Mouse (Mus musculus) gastrocnemius, postnatal 36 days (tissue): ENCODE results near the gene Wdr46. TPM values are rescaled to one million over a fixed set of nuclear protein-coding genes. Genes with fewer than 3 reads are reported as not detected.

Experiments
- DNase-seq, 2 experiments: peaks; one replicate each; pipeline ENCODE4 v3.0.0; 2022
- intact Hi-C: fragments of 180-260 bp; cut with DNase I; formaldehyde crosslinking; loops from one replicate; pipeline ENCODE4 v1.15.1; 2025
- total RNA-seq, 2 experiments: library from RNA; stranded (reverse); gene quantifications; 2 replicates each; pipeline ENCODE4 v1.2.3; 2021

The Wdr46 gene
- total RNA-seq, 2 experiments from 2014 or later: 8.4 to 9.7 TPM

- intact Hi-C loops: no loop called here
- no peak for DNase-seq
Measured at GRCm38 (mm10) chr17:33926207-33926932, 14.1 kb upstream of the Wdr46 start.

GRCm38 (mm10) chr17:33928251-33928947, 12.1 kb upstream of the Wdr46 start:
- no peak for DNase-seq
- intact Hi-C loops: no loop called here

GRCm38 (mm10) chr17:33929371-33930279, 10.8 kb upstream of the Wdr46 start, which contains the start of gene Rgl2:
Rgl2 (plus strand) TSS chr17:33929543.
- intact Hi-C loops: no loop called here
- DNase-seq: peak; percentile 87 to 90

DNA sequence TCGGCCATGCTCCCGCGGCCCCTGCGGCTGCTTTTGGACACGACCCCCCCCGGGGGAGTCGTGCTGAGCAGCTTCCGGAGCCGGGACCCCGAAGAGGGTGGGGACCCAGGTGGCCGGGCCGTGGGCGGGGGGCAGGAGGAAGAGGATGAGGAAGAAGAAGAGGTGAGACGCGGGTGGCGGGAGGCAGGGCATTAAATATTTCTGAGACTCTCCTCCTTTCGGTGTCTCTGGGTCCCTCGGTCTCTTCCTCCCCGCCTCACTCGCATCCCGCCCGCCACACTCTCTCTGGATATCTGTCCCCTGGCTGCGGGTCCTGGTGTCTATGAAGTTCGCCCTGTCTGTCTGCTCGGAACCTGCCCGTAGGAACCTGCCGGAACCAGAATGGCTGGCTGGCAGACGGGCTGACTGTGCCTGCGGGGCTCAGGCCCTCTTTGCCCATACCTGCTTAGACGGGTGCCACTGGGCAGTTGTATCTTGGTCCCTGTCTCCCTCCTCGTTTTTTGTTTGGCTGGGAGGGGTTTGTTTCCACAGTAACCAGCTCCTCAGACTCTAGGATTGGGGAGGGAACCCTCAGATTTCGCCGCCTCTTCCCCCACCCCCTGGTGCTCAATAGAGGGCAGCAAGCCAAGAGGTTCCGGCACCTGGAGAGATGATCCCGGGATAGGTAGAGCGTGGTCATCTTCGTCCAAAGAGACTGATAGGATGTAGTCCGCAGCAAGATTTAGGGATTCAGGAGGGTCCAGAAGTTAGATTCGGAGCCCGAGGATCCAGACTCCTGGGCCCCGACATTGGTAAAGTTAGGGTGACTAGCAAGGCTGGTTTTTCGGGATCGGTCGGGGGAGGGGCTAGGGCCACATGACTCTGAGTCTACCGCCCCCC, 9.9 kb upstream of the Wdr46 start:
- intact Hi-C loops: no loop called here
- DNase-seq: peak in 1 of 2 experiments; percentile 40

GRCm38 (mm10) chr17:33931159-33931866, 9.1 kb upstream of the Wdr46 start:
- intact Hi-C loops: no loop called here
- no peak for DNase-seq

DNA sequence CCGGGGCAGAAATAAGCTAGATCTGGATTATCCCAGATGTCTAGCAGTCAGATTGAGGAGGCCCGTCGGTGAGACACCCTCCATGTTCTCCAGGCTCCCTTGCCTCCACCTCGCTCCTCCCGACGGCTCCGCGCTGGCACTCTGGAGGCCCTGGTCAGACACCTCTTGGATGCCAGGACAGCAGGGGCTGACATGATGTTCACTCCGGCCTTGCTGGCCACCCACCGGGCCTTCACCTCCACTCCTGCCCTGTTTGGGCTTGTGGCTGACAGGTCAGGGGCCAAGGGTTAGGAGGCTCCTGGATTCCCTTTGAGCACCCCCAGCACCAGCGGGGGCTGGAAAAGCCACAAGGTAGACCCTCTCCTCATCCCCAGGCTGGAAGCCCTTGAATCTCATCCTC, 8.5 kb upstream of the Wdr46 start:
- DNase-seq: no peak
- intact Hi-C loops: no loop called here

DNA sequence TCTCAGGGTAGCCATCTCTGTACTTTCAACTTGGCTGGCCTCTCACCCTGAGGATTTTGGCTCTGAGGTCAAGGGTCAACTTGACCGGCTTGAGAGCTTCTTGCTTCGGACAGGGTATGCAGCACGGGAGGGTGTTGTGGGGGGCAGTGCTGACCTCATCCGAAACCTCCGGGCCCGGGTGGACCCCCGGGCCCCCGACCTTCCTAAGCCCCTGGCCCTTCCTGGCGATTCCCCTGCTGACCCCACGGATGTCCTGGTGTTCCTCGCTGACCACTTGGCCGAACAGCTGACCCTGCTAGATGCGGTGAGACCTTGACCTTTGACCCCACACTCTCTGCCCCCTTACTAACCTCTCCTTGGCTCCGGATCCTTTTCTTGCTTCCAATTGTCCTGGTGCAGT, 8.0 kb upstream of the Wdr46 start:
- intact Hi-C loops: no loop called here
- no peak for DNase-seq

DNA sequence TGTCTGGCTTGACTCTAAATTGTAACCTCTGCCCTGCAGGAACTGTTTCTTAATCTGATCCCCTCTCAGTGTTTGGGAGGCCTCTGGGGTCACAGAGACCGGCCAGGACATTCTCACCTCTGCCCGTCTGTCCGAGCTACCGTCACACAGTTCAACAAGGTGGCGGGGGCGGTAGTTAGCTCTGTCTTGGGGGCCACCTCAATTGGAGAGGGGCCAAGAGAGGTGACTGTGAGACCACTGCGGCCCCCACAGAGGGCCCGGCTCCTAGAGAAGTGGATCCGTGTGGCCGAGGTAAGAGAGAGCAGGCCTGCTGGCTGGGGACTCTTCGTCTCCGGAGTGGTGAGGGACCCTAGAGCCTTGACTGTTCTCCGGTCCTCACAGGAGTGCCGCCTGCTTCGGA, 7.5 kb upstream of the Wdr46 start:
- intact Hi-C loops: no loop called here
- no peak for DNase-seq

- intact Hi-C loops: no loop called here
- no peak for DNase-seq
Measured at GRCm38 (mm10) chr17:33935422-33936055, 4.9 kb upstream of the Wdr46 start.

- intact Hi-C loops: no loop called here
- DNase-seq: no peak
Measured at GRCm38 (mm10) chr17:33936993-33937392, 3.5 kb upstream of the Wdr46 start.

DNA sequence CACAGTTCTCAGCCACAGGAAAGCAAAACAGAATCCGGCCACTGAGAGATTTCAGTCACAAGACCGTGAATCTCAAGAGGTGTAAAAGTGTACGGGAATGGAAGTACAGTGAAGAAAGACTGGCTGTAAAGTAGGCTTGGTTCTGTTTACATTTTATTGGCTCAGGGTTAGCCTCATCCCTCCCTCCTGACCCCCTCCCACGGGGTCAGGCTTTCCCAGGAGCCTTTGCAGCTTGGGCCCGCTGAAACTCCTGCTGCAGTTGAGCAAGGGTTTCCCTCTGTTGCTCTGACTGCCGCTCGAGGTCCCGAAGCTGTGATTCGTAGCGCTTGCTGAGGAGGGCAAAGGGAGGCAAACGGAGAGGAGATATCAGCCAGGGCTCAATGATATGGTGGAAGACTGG, 1.7 kb upstream of the Wdr46 start:
- intact Hi-C loops: no loop called here
- DNase-seq: no peak

GRCm38 (mm10) chr17:33940981-33941380, 521 bp downstream of the Wdr46 start:
- intact Hi-C loops: loop anchor here (2.0 kb wide), 1 partner anchor 14 kb away; the partner anchor contains the start of gene Vps52

DNA sequence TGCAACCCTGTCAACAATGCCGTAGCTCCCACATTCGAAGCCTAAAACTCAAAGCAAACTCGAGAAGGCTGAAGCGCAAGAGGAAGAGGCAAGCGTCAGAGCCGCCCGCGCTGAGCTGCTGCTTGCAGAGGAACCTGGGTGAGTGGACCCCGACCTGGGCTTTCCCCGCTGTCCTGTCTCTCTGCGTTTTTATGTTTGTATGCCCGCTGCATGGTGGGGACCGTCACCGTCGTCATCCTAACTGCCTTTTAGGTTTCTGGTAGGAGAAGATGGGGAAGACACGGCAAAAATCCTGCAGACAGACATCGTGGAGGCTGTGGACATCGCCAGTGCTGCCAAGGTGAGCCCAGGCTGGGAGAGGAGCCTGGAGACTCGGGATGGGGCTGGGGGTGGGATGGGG, 921 bp downstream of the Wdr46 start:
- intact Hi-C loops: loop anchor here (2.0 kb wide), 1 partner anchor 13 kb away; the partner anchor contains the start of gene Vps52
- DNase-seq: no peak

More at GRCm38 (mm10) chr17:33940981-33941380, 521 bp downstream of the Wdr46 start:
- no peak for DNase-seq

- DNase-seq: no peak
- intact Hi-C loops: no loop called here
Measured at GRCm38 (mm10) chr17:33943454-33943853, 3.0 kb downstream of the Wdr46 start.

GRCm38 (mm10) chr17:33947430-33948089, 7.1 kb downstream of the Wdr46 start:
- intact Hi-C loops: no loop called here
- DNase-seq: no peak

- intact Hi-C loops: no loop called here
- DNase-seq: peak in 1 of 2 experiments; percentile 11
Measured at GRCm38 (mm10) chr17:33948090-33948904, 7.8 kb downstream of the Wdr46 start.

DNA sequence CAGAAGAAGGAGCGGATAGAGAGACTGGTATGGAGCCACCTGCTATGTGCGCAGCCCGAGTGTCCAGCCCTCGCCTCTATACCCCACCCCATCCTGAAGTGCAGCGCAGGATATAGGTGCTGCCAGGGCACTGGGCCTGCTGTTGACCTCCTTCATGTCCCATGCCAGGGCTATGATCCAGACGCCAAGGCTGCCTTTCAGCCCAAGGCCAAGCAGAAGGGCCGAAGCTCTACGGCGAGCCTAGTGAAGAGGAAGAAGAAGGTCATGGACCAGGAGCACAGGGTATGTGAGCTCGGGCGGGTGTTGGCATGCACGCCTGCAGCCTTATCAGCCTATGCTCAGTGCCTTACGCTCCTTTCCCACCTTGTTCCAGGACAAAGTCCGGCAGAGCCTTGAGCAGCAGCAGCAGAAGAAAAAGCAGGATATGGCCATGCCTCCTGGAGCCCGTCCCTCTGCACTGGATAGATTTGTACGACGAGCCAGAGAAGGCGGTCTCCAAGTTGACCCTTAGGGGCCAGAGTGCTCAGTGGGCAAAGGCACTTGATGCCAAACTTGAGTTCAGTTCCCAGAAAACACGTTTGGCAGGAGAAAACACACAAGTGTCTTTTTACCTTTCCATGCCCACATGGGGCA, 8.6 kb downstream of the Wdr46 start:
- intact Hi-C loops: no loop called here
- DNase-seq: no peak
